Mouse (Mus musculus): Measurements from ENCODE around the gene Kptn.
A peak's percentile ranks its signal among the peaks of the same experiment; 100 is the strongest.

The Kptn gene

GRCm38 (mm10) chr7:16120262-16120600 lies 536 bp downstream of the Kptn start:
- no peak for DNase-seq (ENCODE audit: low spot score)

GRCm38 (mm10) chr7:16125829-16126228 lies 6.1 kb downstream of the Kptn start:
- DNase-seq (ENCODE audit: low spot score): no peak

GRCm38 (mm10) chr7:16128344-16128743 lies 8.6 kb downstream of the Kptn start:
- no peak for DNase-seq (ENCODE audit: low spot score)

- DNase-seq (ENCODE audit: low spot score): no peak
Observed at GRCm38 (mm10) chr7:16128899-16129298, 9.2 kb downstream of the Kptn start.

GRCm38 (mm10) chr7:16129421-16129845 lies 9.7 kb downstream of the Kptn start, which contains the start of gene Slc8a2:
TSS of gene Slc8a2 (plus strand) at chr7:16129826.
- peak; percentile 47 for DNase-seq (ENCODE audit: low spot score)

GRCm38 (mm10) chr7:16129846-16130691 lies 10.4 kb downstream of the Kptn start:
- no peak for DNase-seq (ENCODE audit: low spot score)

GRCm38 (mm10) chr7:16130956-16131634 lies 11.4 kb downstream of the Kptn start:
- DNase-seq (ENCODE audit: low spot score): no peak

GRCm38 (mm10) chr7:16132161-16132581 lies 12.5 kb downstream of the Kptn start:
- no peak for DNase-seq (ENCODE audit: low spot score)

GRCm38 (mm10) chr7:16132926-16133325 lies 13.2 kb downstream of the Kptn start:
- no peak for DNase-seq (ENCODE audit: low spot score)

GRCm38 (mm10) chr7:16133691-16134090 lies 14.0 kb downstream of the Kptn start:
- DNase-seq (ENCODE audit: low spot score): no peak

- no peak for DNase-seq (ENCODE audit: low spot score)
Observed at GRCm38 (mm10) chr7:16134951-16135392, 15.3 kb downstream of the Kptn start.

- DNase-seq (ENCODE audit: low spot score): no peak
Observed at GRCm38 (mm10) chr7:16146489-16147410, 27.1 kb downstream of the Kptn start.

- no peak for DNase-seq (ENCODE audit: low spot score)
Observed at GRCm38 (mm10) chr7:16147643-16148042, 27.9 kb downstream of the Kptn start.

- DNase-seq (ENCODE audit: low spot score): no peak
Observed at GRCm38 (mm10) chr7:16149241-16149640, 29.5 kb downstream of the Kptn start.

GRCm38 (mm10) chr7:16150191-16151145 lies 30.8 kb downstream of the Kptn start:
- no peak for DNase-seq (ENCODE audit: low spot score)

- DNase-seq (ENCODE audit: low spot score): no peak
Observed at GRCm38 (mm10) chr7:16153522-16153921, 33.8 kb downstream of the Kptn start.

- no peak for DNase-seq (ENCODE audit: low spot score)
Observed at GRCm38 (mm10) chr7:16155132-16155872, 35.6 kb downstream of the Kptn start.

- DNase-seq (ENCODE audit: low spot score): no peak
Observed at GRCm38 (mm10) chr7:16156105-16156714, 36.5 kb downstream of the Kptn start.

GRCm38 (mm10) chr7:16158735-16159134 lies 39.0 kb downstream of the Kptn start:
- DNase-seq (ENCODE audit: low spot score): no peak

GRCm38 (mm10) chr7:16160702-16161101 lies 41.0 kb downstream of the Kptn start:
- no peak for DNase-seq (ENCODE audit: low spot score)

Measured in urinary bladder, postnatal 10 days (tissue).